Mouse (Mus musculus) bone marrow macrophage, adult 2 months (primary cell): ENCODE data around the gene Nol12. TPM values are rescaled to one million over a fixed set of nuclear protein-coding genes. Genes with fewer than 3 reads are reported as not detected.

Experiments used
- H3K27ac ChIP-seq: 2 replicates; pipeline ENCODE4 v1.5.1; 2012; ENCODE audit warnings: low read depth, low read length; ENCODE audit not compliant: insufficient read depth
- H3K4me1 ChIP-seq: 2 replicates; pipeline ENCODE4 v1.6.1; 2012; ENCODE audit warnings: low read length; ENCODE audit not compliant: control insufficient read depth, insufficient read depth
- H3K4me3 ChIP-seq: 2 replicates; pipeline ENCODE4 v1.5.1; 2012; ENCODE audit warnings: mild to moderate bottlenecking, low read length, moderate library complexity; ENCODE audit not compliant: insufficient read depth
- CTCF ChIP-seq: IDR thresholded peaks from 2 replicates; pipeline ENCODE4 v1.5.1; 2012; ENCODE audit warnings: low read depth, mild to moderate bottlenecking, low read length, moderate library complexity
- POLR2A ChIP-seq: IDR thresholded peaks from 2 replicates; pipeline ENCODE4 v1.6.1; 2012; ENCODE audit warnings: mild to moderate bottlenecking, low read depth, low read length, borderline replicate concordance
- polyA plus RNA-seq: library from polyadenylated mRNA; stranded (reverse); fragments of >200 nt; gene quantifications from 2 replicates; pipeline ENCODE4 v1.2.4, GENCODE M21; 2012; ENCODE audit not compliant: missing spikeins, insufficient read depth, insufficient read length

The Nol12 gene
- polyA plus RNA-seq, 1 experiment: 28.1 TPM

- Histone ChIP-seq H3K27ac (no peak overlapping the region), H3K4me3 (no peak overlapping the region), H3K4me1 (peaks cover 23% of the 10 kb centered on the region)
- no peak for TF ChIP-seq POLR2A
- no peak for TF ChIP-seq CTCF
These were observed 39.2 kb downstream of the Nol12 start for GRCm38 (mm10) chr15:78973950-78974349.

- H3K27ac ChIP-seq: no peak overlapping the region
- TF ChIP-seq CTCF (no peak), POLR2A (no peak)
- H3K4me3 ChIP-seq: no peak overlapping the region
- peaks cover 33% of the 10 kb centered on the region for H3K4me1 ChIP-seq
These were observed 43.0 kb downstream of the Nol12 start for GRCm38 (mm10) chr15:78977676-78978159.

- H3K27ac ChIP-seq: peak overlapping the region; percentile 70
- H3K4me1 ChIP-seq: peaks cover 35% of the 10 kb centered on the region
- no peak overlapping the region for H3K4me3 ChIP-seq
- TF ChIP-seq POLR2A (no peak), CTCF (no peak)
These were observed 44.1 kb downstream of the Nol12 start for GRCm38 (mm10) chr15:78978875-78979274.

- TF ChIP-seq CTCF (no peak), POLR2A (no peak)
- Histone ChIP-seq H3K4me1 (peaks cover 37% of the 10 kb centered on the region), H3K4me3 (no peak overlapping the region), H3K27ac (no peak overlapping the region)
These were observed 45.4 kb downstream of the Nol12 start for GRCm38 (mm10) chr15:78980084-78980483.

GRCm38 (mm10) chr15:78982658-78983435 lies 48.1 kb downstream of the Nol12 start:
- peaks cover 25% of the 10 kb centered on the region for H3K4me1 ChIP-seq
- H3K4me3 ChIP-seq: peak overlapping the region; percentile 87
- TF ChIP-seq CTCF (no peak), POLR2A (no peak)
- peak overlapping the region; percentile 58 for H3K27ac ChIP-seq

GRCm38 (mm10) chr15:78983436-78984285 lies 48.9 kb downstream of the Nol12 start:
- H3K4me3 ChIP-seq: peak overlapping the region; percentile 87
- H3K4me1 ChIP-seq: peaks cover 17% of the 10 kb centered on the region
- peak overlapping the region; percentile 56 for H3K27ac ChIP-seq
- TF ChIP-seq CTCF (no peak), POLR2A (no peak)

- peaks cover 11% of the 10 kb centered on the region for H3K4me1 ChIP-seq
- no peak for TF ChIP-seq POLR2A
- no peak for TF ChIP-seq CTCF
- H3K4me3 ChIP-seq: peak overlapping the region; percentile 87; the same call in 1 of the 2 replicates
- no peak overlapping the region for H3K27ac ChIP-seq
These were observed 49.6 kb downstream of the Nol12 start for GRCm38 (mm10) chr15:78984286-78984778.

- no peak overlapping the region for H3K27ac ChIP-seq
- no peak overlapping the region for H3K4me3 ChIP-seq
- TF ChIP-seq CTCF (no peak), POLR2A (no peak)
- H3K4me1 ChIP-seq: peaks cover 9% of the 10 kb centered on the region
These were observed 51.9 kb downstream of the Nol12 start for GRCm38 (mm10) chr15:78986536-78987220.

GRCm38 (mm10) chr15:78988499-78988971 lies 53.8 kb downstream of the Nol12 start:
- no peak overlapping the region for H3K27ac ChIP-seq
- peaks cover 5% of the 10 kb centered on the region; the same call in 1 of the 2 replicates for H3K4me1 ChIP-seq
- no peak for TF ChIP-seq CTCF
- no peak for TF ChIP-seq POLR2A
- H3K4me3 ChIP-seq: no peak overlapping the region
